Mouse (Mus musculus) limb, embryonic 10.5 days (tissue): Measurements from ENCODE around the gene Cul9. TPM values are rescaled to one million over a fixed set of nuclear protein-coding genes. Genes with fewer than 3 reads are reported as not detected.

Source experiments
- DNase-seq: peaks from one replicate; pipeline ENCODE4 v3.0.0-alpha.2; 2017; ENCODE audit warnings: low spot score
- H3K27ac ChIP-seq: fragments of 300-500 bp; sonication (generic); 2 replicates; pipeline ENCODE4 v1.5.1; 2016; ENCODE audit warnings: mild to moderate bottlenecking
- H3K27me3 ChIP-seq: fragments of 300-500 bp; sonication (generic); 2 replicates; pipeline ENCODE4 v1.6.1; 2016; ENCODE audit warnings: low read depth, mild to moderate bottlenecking; ENCODE audit not compliant: poor library complexity, severe bottlenecking
- H3K36me3 ChIP-seq: fragments of 300-500 bp; sonication (generic); 2 replicates; pipeline ENCODE4 v1.6.1; 2016; ENCODE audit warnings: mild to moderate bottlenecking, moderate library complexity
- H3K4me1 ChIP-seq: fragments of 300-500 bp; sonication (generic); 2 replicates; pipeline ENCODE4 v1.6.1; 2016
- H3K4me3 ChIP-seq: fragments of 300-500 bp; sonication (generic); 2 replicates; pipeline ENCODE4 v1.5.1; 2016; ENCODE audit warnings: mild to moderate bottlenecking, moderate library complexity
- H3K9me3 ChIP-seq: fragments of 300-500 bp; sonication (generic); replicated peaks from 2 replicates; pipeline ENCODE4 v1.6.1; 2016; ENCODE audit warnings: mild to moderate bottlenecking
- WGBS: fragments of 180-500 bp; shearing (Covaris S2); methylation state at CpG from one replicate; pipeline ENCODE4 v1.1.7; 2016; 5-methylcytosine and 5-hydroxymethylcytosine counted together
- polyA plus RNA-seq: library from polyadenylated mRNA; unstranded; fragments of >200 nt; fragmentation: Nextera tagmentation; extraction: Ambion mirVana; gene quantifications from 2 replicates; pipeline ENCODE4 v1.2.1, GENCODE M21; 2016

The Cul9 gene
- polyA plus RNA-seq, 1 experiment from 2014 or later: 5.6 TPM

DNA sequence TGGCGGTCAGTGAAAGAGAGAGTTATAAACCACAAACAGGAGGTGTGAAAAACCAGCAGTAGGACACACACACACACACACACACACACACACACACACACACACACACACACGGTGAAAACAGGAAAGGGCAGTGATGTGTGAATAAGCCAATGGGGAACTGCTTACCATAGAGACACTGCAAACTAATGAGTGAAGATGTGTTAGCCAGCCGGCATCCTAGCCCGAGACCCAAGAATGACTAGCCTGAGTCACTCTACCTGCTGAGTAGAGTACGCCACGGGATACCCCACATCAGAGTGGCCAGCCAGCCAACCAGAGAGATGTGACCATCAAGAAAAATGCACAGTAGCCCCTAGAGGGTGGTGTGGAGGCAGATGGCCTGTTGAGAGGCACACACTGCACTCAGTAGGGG is 61.7 kb downstream of the Cul9 start:
- Histone ChIP-seq H3K4me1 (peaks cover 24% of the 10 kb centered on the region), H3K9me3 (no peaks in the 10 kb centered on the region), H3K36me3 (no peaks in the 10 kb centered on the region), H3K27ac (no peak overlapping the region), H3K4me3 (peak overlapping the region; percentile 46), H3K27me3 (peaks cover 97% of the 10 kb centered on the region)
- WGBS: 14% methylated on average over 6 of the region's 6 CpGs
- no peak for DNase-seq

DNA sequence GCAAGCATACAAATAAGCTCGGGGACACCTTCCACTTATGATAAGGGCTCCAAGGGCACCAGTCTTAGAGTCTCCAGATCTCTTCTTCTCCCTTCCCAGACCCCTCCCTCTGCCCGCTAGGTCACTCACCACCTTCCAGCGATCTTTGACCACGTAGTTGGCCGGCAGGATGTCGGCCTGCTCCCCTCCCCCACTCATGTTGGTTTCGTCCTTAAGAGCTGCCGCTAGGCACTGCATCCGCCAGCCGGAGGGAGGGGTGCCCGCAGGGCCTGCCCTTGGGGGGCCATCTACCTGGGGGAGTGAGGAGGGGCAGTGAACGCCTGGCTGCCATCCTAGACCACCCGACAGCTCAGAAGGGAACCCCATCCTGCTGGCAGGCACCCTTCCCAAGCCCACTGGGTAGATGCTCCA is 62.2 kb downstream of the Cul9 start:
- H3K4me1 ChIP-seq: peaks cover 24% of the 10 kb centered on the region
- no peak for DNase-seq
- peak overlapping the region; percentile 46 for H3K4me3 ChIP-seq
- H3K9me3 ChIP-seq: no peaks in the 10 kb centered on the region
- H3K27me3 ChIP-seq: peaks cover 95% of the 10 kb centered on the region
- 5% methylated on average over 13 of the region's 13 CpGs for WGBS
- H3K27ac ChIP-seq: no peak overlapping the region
- no peaks in the 10 kb centered on the region for H3K36me3 ChIP-seq

DNA sequence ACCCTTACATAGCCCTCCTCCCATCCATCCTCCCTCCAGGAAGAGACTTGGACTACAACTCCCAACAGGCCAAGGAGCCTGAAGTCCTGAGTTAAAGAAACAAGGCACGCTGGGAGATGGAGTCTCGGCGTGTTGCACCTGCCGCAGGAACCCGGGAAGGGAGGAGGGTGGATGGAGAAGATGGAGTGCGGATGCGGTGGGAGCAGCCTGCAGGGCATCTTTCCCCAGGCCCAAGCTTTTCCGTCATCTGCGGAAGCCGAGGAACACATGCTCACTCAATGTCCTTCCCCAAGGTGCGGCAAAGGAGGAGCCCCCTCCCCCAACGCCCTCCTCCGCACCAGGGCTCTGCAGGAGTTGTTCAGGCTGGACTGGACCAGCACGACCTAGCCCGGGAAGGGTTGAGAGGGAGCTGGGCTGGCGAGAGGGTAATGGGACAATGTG is 62.6 kb downstream of the Cul9 start:
- Histone ChIP-seq H3K27ac (no peak overlapping the region), H3K4me3 (peak overlapping the region; percentile 46), H3K36me3 (no peaks in the 10 kb centered on the region), H3K9me3 (no peaks in the 10 kb centered on the region), H3K27me3 (peaks cover 95% of the 10 kb centered on the region), H3K4me1 (peaks cover 24% of the 10 kb centered on the region)
- DNase-seq: peak; percentile 43
- 2% methylated on average over 16 of the region's 16 CpGs for WGBS

GRCm38 (mm10) chr17:46477286-46477685 is 68.9 kb downstream of the Cul9 start:
- WGBS: 88% methylated on average over 15 of the region's 15 CpGs
- no peaks in the 10 kb centered on the region for H3K4me1 ChIP-seq
- H3K4me3 ChIP-seq: no peak overlapping the region
- no peak overlapping the region for H3K27ac ChIP-seq
- no peaks in the 10 kb centered on the region for H3K36me3 ChIP-seq
- no peaks in the 10 kb centered on the region for H3K9me3 ChIP-seq
- no peak for DNase-seq
- H3K27me3 ChIP-seq: peaks cover 61% of the 10 kb centered on the region

DNA sequence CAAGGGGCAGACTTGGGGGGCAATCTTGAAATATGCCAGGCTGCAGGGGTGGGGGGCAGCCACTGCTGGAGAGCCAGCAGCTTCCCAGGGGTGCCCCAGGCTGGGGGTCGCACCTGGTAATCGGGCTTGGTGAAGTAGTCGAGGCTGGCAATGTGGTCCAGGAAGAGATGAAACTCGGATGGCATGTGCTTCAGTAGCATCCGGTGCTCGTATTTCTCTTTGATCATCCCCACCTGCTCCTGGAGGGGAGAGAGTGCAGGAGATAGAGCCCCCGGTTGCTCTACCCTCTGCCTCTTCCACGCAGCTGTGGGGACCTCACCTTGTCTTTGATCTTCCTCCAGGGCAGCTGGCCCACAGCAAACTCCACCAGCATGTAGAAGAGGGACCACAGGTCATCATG is 69.6 kb downstream of the Cul9 start:
- Histone ChIP-seq H3K36me3 (no peaks in the 10 kb centered on the region), H3K27ac (no peak overlapping the region), H3K27me3 (peaks cover 54% of the 10 kb centered on the region)

DNA sequence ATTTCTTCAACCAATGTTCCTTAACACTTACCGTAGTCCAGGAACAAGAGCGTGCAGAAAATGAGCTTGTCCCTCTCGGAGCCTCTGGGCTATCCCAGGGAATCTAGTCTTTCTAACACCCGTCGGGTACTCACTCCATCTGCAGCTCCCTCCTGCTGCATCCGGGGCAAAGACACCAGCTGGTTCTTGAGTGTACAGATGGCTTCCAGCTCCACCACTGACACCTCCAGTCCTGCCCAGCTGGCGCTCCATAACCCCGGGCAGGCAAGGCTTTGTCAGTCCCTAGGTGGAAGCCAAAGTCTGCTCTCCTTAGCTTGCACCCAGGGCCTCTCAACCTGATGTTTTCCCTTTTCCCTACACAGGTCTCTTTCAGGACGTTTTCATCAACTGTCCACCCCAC is 78.4 kb downstream of the Cul9 start:
- no peak overlapping the region for H3K4me3 ChIP-seq
- no peaks in the 10 kb centered on the region for H3K36me3 ChIP-seq
- H3K9me3 ChIP-seq: no peaks in the 10 kb centered on the region
- peaks cover 35% of the 10 kb centered on the region for H3K4me1 ChIP-seq
- no peak overlapping the region for H3K27ac ChIP-seq
- no peak for DNase-seq
- H3K27me3 ChIP-seq: peaks cover 43% of the 10 kb centered on the region
- WGBS: 77% methylated on average over 9 of the region's 9 CpGs

More for the DNA sequence above, 69.6 kb downstream of the Cul9 start:
- Histone ChIP-seq H3K9me3 (no peaks in the 10 kb centered on the region), H3K4me3 (no peak overlapping the region), H3K4me1 (no peaks in the 10 kb centered on the region)
- WGBS: 68% methylated on average over 8 of the region's 8 CpGs
- DNase-seq: no peak

DNA sequence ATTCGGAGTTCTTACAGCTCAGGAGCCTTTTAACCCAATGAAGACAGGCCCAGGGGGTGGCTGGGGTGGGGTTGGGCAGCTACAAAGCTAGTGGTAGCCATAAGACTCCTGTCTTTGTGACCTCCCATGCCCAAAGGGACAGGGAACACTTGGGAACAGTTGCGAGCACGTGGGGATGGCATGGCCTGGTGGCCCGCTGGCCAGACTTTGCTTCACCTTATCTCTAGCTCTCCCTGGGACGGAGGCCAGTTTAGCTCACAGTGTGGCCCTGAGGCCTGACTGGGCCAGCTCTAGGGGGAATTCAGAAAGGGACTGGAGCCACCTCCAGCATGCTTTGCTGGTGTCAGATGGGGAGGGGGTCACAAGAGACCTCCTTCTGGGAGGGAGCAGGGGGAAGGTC is 84.0 kb downstream of the Cul9 start:
- Histone ChIP-seq H3K27ac (no peak overlapping the region), H3K27me3 (peaks cover 93% of the 10 kb centered on the region), H3K4me1 (peaks cover 18% of the 10 kb centered on the region), H3K4me3 (no peak overlapping the region), H3K36me3 (no peaks in the 10 kb centered on the region), H3K9me3 (no peaks in the 10 kb centered on the region)
- WGBS: 76% methylated on average over 5 of the region's 5 CpGs
- DNase-seq: no peak

DNA sequence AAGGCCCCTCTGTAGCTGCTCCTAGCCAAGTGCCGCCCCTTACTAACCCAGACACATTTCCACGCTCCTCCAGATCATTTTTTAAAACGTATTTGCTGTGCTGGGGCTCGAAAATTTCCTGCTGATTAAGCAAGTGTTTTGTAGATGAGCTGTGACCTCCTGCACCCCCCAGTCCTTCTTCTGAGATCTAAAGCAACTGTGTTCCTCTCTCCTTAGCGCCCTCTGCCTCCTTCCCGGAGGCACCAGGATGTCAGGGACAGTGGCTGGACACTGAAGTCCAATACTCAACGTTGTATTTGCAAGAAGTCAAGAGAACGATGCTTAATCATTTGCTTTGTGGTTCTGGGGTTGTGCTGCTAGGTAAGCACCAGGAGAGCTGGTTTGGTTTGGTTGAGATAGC is 84.8 kb downstream of the Cul9 start:
- peak overlapping the region; percentile 50 for H3K4me3 ChIP-seq
- H3K27ac ChIP-seq: no peak overlapping the region
- 14% methylated on average over 8 of the region's 8 CpGs for WGBS
- H3K36me3 ChIP-seq: no peaks in the 10 kb centered on the region
- H3K9me3 ChIP-seq: no peaks in the 10 kb centered on the region
- DNase-seq: no peak
- H3K27me3 ChIP-seq: peaks cover 97% of the 10 kb centered on the region
- peaks cover 16% of the 10 kb centered on the region for H3K4me1 ChIP-seq

GRCm38 (mm10) chr17:46460673-46461072 is 85.5 kb downstream of the Cul9 start:
- Histone ChIP-seq H3K9me3 (no peaks in the 10 kb centered on the region), H3K4me3 (peak overlapping the region; percentile 50), H3K27me3 (peaks cover 97% of the 10 kb centered on the region), H3K36me3 (no peaks in the 10 kb centered on the region), H3K4me1 (peaks cover 20% of the 10 kb centered on the region), H3K27ac (peak overlapping the region; percentile 46; the same call in 1 of the 2 replicates)
- DNase-seq: no peak
- under 1% methylated on average over 31 of the region's 32 CpGs for WGBS

GRCm38 (mm10) chr17:46458439-46458838 is 87.7 kb downstream of the Cul9 start:
- Histone ChIP-seq H3K36me3 (no peaks in the 10 kb centered on the region), H3K4me1 (peaks cover 42% of the 10 kb centered on the region), H3K27ac (no peak overlapping the region), H3K4me3 (no peak overlapping the region), H3K9me3 (no peaks in the 10 kb centered on the region), H3K27me3 (peaks cover 97% of the 10 kb centered on the region)
- WGBS: 46% methylated on average over 3 of the region's 3 CpGs
- DNase-seq: no peak

DNA sequence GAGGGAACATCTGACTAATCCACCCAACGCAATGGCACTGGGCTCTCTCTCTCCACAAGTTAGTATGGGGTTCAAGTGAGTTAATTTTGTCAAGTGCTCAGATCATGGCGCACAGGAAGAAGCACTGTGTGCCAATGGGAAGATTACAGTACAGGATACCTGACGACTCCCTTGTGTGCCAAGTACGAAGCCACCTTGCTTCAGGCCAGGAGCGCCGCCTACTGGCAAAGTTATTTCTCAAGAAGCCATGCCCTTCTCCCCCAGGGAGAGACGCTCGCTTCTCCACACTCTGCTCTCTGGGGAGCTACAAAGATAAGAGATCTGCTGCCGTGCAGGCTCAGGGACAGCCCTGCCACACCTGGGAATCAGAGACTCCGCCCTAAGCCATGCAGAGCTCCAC is 88.4 kb downstream of the Cul9 start:
- no peaks in the 10 kb centered on the region for H3K9me3 ChIP-seq
- DNase-seq: no peak
- H3K4me1 ChIP-seq: peaks cover 49% of the 10 kb centered on the region
- no peaks in the 10 kb centered on the region for H3K36me3 ChIP-seq
- H3K27ac ChIP-seq: no peak overlapping the region
- 10% methylated on average over 10 of the region's 10 CpGs for WGBS
- peaks cover 97% of the 10 kb centered on the region for H3K27me3 ChIP-seq
- H3K4me3 ChIP-seq: no peak overlapping the region

DNA sequence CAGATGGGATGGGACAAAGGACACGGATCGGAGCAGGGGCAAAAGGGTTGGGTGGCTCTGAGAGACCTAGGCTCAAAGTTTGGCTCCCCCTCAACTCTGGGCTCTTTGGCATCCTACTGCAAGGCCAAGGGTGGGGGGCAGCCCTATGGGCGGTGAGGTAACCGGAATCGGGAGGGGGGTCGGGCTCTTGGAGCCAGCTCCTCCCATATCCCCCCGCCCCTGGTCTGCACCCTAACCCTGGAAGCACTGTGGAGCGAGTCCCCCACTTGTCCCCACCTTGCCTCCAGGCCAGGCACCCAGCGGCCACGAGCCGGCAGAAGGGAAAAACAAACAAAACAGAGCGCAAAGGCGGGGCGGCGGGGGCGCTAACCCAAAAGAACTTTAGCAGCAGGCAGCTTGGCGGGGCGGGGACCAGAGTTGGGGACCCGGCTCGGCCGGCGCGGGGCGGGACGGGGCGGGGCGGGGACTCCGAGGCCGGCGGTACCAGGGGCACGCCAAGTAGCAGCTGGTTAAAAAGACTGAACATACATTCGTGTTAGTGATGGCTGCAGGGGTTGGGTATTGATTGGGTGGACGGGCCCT is 91.0 kb downstream of the Cul9 start:
- Histone ChIP-seq H3K27ac (peak overlapping the region; percentile 56), H3K36me3 (no peaks in the 10 kb centered on the region), H3K4me1 (peaks cover 40% of the 10 kb centered on the region), H3K4me3 (peak overlapping the region; percentile 59), H3K27me3 (peaks cover 94% of the 10 kb centered on the region), H3K9me3 (no peaks in the 10 kb centered on the region)
- WGBS: 1% methylated on average over 33 of the region's 33 CpGs
- DNase-seq: peak; percentile 63

DNA sequence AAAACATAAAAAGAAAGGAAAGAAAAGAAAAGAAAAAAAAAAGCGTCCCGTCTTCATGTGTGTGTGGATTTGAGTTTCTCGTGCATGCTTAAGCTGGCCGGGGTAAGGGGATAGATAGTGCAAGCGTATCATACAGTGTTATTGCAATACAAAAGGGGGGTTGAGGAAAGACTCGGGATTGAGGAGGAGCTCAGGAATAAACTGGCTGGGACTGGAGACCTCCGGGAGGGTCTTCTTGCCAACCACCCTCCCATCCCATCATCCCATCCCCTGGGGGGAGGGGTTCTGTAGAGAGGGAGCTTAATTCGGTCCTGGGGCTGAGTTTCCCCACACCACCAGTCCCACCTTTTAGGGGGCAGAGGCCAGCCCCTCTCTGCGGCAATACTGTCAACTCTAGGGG is 91.6 kb downstream of the Cul9 start:
- H3K9me3 ChIP-seq: no peaks in the 10 kb centered on the region
- no peak for DNase-seq
- peak overlapping the region; percentile 59 for H3K4me3 ChIP-seq
- H3K4me1 ChIP-seq: peaks cover 39% of the 10 kb centered on the region
- H3K27me3 ChIP-seq: peaks cover 90% of the 10 kb centered on the region
- H3K36me3 ChIP-seq: no peaks in the 10 kb centered on the region
- H3K27ac ChIP-seq: peak overlapping the region; percentile 56; the same call in 1 of the 2 replicates
- 2% methylated on average over 9 of the region's 9 CpGs for WGBS

GRCm38 (mm10) chr17:46453970-46454411 is 92.2 kb downstream of the Cul9 start:
- 3% methylated on average over 26 of the region's 26 CpGs for WGBS
- peak overlapping the region; percentile 59 for H3K4me3 ChIP-seq
- H3K27ac ChIP-seq: peak overlapping the region; percentile 34; the same call in 1 of the 2 replicates
- no peaks in the 10 kb centered on the region for H3K36me3 ChIP-seq
- peaks cover 39% of the 10 kb centered on the region for H3K4me1 ChIP-seq
- no peak for DNase-seq
- peaks cover 85% of the 10 kb centered on the region for H3K27me3 ChIP-seq
- no peaks in the 10 kb centered on the region for H3K9me3 ChIP-seq
